In the genomic region with DNA sequence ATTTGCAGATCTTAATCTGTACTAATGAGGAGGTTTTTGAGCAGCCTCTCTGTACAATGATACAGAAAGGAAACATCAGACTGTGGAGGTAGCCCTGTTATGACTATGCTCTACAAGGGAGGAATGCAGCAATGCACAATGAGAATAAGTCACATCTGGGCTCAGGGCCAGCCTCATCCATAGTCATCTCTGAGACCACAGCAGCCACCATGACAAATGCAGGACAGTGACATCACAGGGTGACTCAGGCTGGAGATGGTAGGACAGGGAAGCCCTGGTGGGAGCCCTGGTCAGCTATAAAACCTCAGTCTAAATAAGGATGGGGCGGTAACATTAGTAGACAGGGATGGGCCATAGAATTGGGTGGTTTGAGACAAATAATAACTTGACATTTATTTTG, we compare ENCODE assay signal across 30 mouse cellular contexts.
DNase-seq lines count a peak whose midpoint lies in the region; TF ChIP-seq lines count a peak whose summit lies in the region.
"Had no signal": no experiment of that assay in that cellular context is flagged by ENCODE, and none has a peak within 500 bp of the region (broad histone marks: within the 10 kb centered on the region; RNA-seq: fewer than 3 reads in every experiment).

No protein-coding gene starts in this region.

- H3K4me3 ChIP-seq in C2C12 (ENCODE audit: insufficient read depth, poor library complexity, severe bottlenecking) = no peak overlapping the region
- H3K4me3 ChIP-seq: forebrain, embryonic 12.5 days; heart, embryonic 10.5 days; heart, embryonic 15.5 days; hindbrain, embryonic 13.5 days; midbrain, embryonic 12.5 days had no signal

- no peaks in the 10 kb centered on the region for H3K79me3 ChIP-seq in C2C12 (ENCODE audit: low read depth)

- no peaks in the 10 kb centered on the region for H3K79me2 ChIP-seq in C2C12 (ENCODE audit: control insufficient read depth, insufficient read depth)

- H3K36me3 ChIP-seq in C2C12 (ENCODE audit: control insufficient read depth, insufficient read depth) = no peaks in the 10 kb centered on the region
- H3K36me3 ChIP-seq: forebrain, embryonic 12.5 days; heart, embryonic 10.5 days; heart, embryonic 15.5 days; hindbrain, embryonic 13.5 days; midbrain, embryonic 12.5 days had no signal

- H3K27me3 ChIP-seq in C2C12 (ENCODE audit: control insufficient read depth, insufficient read depth, insufficient read length) = no peaks in the 10 kb centered on the region
- H3K27me3 ChIP-seq: CH12.LX; forebrain, embryonic 12.5 days; heart, embryonic 15.5 days; hindbrain, embryonic 13.5 days; midbrain, embryonic 12.5 days had no signal

- peak; percentile 18 to 38 for DNase-seq in adrenal gland, adult 18-20 months (ENCODE audit: low spot score in 2 of 2)
- no peak for DNase-seq in adrenal gland, postnatal 4 days (ENCODE audit: low spot score in 2 of 2)
- DNase-seq in adrenal gland, adult 2 months = peak; percentile 77
- peak; percentile 40 for DNase-seq in brain, adult 2 months (ENCODE audit: low read depth, low spot score)
- DNase-seq in right cerebral cortex, postnatal 36 days (ENCODE audit: low spot score in 2 of 2) = no peak
- DNase-seq in gastrocnemius, postnatal 10 days = no peak
- no peak for DNase-seq in spleen, postnatal 14 days (ENCODE audit: low spot score in 2 of 2)
- DNase-seq: B cell, adult 2 months; cerebellum, adult 2 months; cerebellum, postnatal 14 days; forebrain, postnatal 0 days; gastrocnemius, postnatal 14 days; heart, postnatal 36 days; kidney, adult 9 months; kidney, postnatal 10 days; layer of hippocampus, adult 9-11 months; liver; lung, adult 2 months; lung, postnatal 14 days; right cerebral cortex, postnatal 25 days; spleen, adult 18-20 months; thymus, adult 18-20 months; thymus, postnatal 25 days had no signal

- H3ac ChIP-seq in C2C12 (ENCODE audit: control insufficient read depth, insufficient read length, low read depth) = no peak overlapping the region

- TF ChIP-seq CTCF in C2C12 (IDR thresholded peaks at IDR 0.05; ENCODE audit: control insufficient read depth, insufficient read depth, insufficient read length) = no peak

TF ChIP-seq in C2C12, 6 proteins besides CTCF, POLR2A, EP300 and RAD21:
- TF ChIP-seq FOSL1 (IDR thresholded peaks at IDR 0.05; ENCODE audit: insufficient read depth, low read length, poor library complexity, severe bottlenecking) (peak; percentile 95), MAX (IDR thresholded peaks at IDR 0.05) (peak; percentile 12), USF1 (IDR thresholded peaks at IDR 0.05; ENCODE audit: low read depth) (no peak), MYOD1 (IDR thresholded peaks at IDR 0.05; ENCODE audit: control insufficient read depth, insufficient read length, low read depth) (peak; percentile 78), MYOG (IDR thresholded peaks at IDR 0.05; ENCODE audit: control insufficient read depth, extremely low read depth, insufficient read length) (no peak), CEBPB (IDR thresholded peaks at IDR 0.05; ENCODE audit: low read depth) (no peak)
TF ChIP-seq in C2C12: peak in this region for 3.

Comparison
In these comparisons a context has a peak if more than half of its experiments do, and no peak if none do; other contexts are left out.
1. DNase-seq: peak in adrenal gland, adult 18-20 months (2 of 2), adrenal gland, adult 2 months (single experiment) and brain, adult 2 months (single experiment); none in adrenal gland, postnatal 4 days (0 of 2), right cerebral cortex, postnatal 36 days (0 of 2), gastrocnemius, postnatal 10 days (single experiment) and spleen, postnatal 14 days (0 of 2).